Mouse (Mus musculus) induced T-regulatory cell, adult 2 months (primary cell): ENCODE results near the gene Cacna2d3.

Experiments
- DNase-seq: peaks from one replicate; pipeline ENCODE4 v3.0.0-alpha.2; 2012; ENCODE audit warnings: low read depth

Cacna2d3 gene

DNA sequence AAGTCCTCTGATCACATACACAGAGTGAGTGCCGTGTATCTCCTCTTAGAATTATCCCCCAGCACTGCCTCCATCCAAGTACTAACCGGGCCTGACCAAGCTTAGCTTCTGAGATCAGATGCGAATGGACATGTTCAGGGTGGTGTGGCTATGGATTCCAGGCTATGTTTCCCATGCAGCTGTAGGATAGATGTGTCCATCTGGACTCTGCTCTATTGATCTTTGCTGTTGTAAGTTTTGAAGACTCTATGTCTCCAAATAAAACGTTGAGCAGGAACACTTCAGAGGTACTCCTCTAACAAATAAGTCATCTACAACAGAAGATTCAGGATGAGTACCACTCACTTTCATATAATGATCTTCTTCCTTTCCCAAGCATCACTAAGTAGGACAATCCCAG is 712.0 kb downstream of the Cacna2d3 start:
- no peak for DNase-seq

DNA sequence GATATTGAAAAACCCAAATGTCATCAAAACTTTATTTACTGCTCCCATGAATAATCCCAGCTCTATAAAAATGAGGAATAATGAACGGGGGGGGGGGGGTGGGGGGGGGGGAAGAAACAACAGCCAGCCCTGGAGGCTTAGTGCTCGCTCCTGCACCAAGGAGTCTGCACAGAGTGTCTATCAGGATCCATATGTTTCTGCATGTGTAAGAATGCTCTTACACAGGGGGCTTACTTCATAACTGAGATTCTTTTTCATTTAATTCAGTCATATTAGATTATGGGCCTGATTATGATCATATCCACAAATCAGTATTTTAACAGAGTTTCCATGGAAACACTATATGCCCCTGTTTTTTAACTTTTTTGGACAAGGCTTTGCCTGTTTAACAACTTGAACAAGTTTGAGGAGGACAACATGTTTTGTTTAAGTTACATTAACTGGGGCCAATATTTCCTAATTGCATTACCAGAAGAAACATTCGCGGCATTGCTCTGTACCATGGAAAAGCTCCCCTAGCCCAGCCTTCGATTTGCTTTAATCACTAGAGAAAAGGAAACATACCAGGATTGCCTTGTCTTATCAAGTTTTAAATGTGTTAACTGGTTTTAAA is 716.3 kb downstream of the Cacna2d3 start:
- no peak for DNase-seq

DNA sequence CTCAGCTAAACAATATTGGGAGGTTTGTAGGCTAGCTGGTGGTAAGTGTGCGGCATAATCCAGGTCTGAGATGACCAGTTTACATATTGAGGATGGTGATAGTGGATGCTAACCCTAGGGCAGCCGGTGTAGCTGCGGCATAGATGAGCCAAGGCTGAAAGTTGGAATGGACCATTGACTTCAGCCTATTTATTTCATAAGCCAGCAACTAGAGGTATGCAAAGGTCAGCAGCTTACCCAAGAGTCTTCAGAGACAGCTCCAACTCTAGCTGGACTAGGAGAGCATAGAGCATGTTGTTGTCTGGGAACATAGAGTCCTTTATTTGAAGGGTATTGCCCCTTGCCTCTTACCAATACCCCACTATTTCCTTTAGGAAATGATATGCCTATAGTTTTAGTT is 725.1 kb downstream of the Cacna2d3 start:
- DNase-seq = no peak

DNA sequence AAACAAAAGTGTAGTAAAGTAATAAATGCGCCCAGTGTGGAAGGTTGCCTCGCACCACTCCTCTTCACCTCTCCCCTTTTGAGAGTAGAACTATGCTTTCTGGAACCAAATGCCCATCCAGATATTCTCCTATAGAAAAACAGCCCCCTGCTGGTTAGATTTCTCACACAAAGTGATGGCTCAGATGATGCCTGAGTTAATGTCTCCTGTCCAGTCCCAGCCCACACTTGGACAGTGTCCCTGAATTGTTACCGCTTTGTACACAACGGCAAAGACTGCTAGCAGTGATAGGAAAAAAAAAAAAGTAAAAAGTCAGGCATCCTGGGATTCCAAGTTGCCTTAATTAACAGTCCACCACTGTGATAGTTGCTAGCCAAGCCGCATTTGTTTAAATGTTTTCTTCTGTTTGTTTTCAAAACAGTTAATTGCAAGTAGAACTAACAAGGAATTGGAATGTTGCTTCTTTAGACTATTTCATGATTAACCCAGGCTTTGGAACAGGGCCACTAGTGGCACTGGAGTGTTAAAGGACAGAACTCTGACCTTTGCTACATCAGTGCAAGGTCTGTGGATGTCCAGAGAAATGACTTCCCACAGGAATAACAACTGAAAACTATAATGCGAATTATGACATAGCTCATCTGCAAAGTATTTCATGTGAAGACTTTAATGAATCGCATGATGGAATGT is 733.3 kb downstream of the Cacna2d3 start:
- DNase-seq = no peak

DNA sequence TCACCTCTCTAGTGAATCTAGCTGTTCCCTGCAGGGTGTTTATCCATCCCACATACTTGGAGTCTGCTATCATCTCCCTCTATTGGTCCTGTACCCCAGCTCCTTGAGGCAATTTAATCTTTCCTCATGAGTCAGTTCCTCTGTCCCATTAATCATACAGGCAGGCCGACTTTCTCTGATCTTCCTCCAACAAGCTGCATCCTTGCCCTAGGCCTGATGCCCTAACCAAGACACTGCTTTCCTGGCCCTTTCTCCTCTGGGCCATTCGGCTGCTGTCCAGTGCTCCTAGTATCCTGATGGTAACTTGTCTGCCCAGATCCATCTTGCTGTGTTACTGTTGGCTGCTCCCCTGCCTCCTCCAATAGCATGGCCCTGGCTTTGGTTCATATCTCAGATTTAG is 737.4 kb downstream of the Cacna2d3 start:
- DNase-seq = no peak

DNA sequence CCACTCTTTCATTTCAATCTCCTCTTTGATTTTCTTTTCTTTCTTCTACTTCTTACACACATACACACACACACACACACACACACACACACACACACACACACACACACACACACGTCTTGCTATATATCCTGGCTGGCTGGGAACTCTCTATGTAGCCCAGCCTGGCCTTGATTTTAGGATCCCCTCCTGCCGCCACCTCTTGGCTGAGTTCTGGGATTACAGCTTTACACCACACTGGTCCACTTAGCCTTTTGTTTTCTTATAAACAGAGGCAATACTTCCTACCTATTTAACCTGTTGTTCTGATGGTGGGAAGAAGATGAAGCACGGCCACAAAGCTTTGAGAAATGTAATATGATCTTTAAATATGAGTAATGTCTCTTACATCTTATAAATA is 741.2 kb downstream of the Cacna2d3 start:
- no peak for DNase-seq

GRCm38 (mm10) chr14:28979230-28979629 is 742.4 kb downstream of the Cacna2d3 start:
- no peak for DNase-seq

GRCm38 (mm10) chr14:28972620-28973019 is 749.0 kb downstream of the Cacna2d3 start:
- no peak for DNase-seq

GRCm38 (mm10) chr14:28969247-28969646 is 752.4 kb downstream of the Cacna2d3 start:
- no peak for DNase-seq

- no peak for DNase-seq
Measured at GRCm38 (mm10) chr14:28966881-28967280, 754.8 kb downstream of the Cacna2d3 start.

DNA sequence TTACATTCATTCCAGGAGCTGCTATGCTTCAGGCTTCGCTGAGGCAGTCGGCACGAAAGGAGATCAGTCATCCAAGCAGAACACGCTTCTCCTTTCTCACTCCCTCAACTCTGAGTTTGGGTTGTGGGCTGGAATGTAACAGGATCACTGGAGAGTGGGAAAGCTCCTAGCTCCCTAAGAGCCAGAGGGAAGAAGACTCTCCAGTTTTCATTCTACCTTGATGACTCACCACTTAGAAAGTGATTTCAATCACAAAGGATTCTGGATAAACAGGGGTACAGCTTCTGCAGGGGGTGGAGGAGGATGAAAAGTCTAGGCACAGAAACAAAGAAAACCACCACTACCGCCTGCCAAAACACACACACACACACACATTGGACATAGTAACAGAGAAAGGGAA is 760.3 kb downstream of the Cacna2d3 start:
- DNase-seq = no peak

- DNase-seq = no peak
Measured at GRCm38 (mm10) chr14:28959042-28959441, 762.6 kb downstream of the Cacna2d3 start.

GRCm38 (mm10) chr14:28958131-28959015 is 763.3 kb downstream of the Cacna2d3 start:
- DNase-seq = no peak

DNA sequence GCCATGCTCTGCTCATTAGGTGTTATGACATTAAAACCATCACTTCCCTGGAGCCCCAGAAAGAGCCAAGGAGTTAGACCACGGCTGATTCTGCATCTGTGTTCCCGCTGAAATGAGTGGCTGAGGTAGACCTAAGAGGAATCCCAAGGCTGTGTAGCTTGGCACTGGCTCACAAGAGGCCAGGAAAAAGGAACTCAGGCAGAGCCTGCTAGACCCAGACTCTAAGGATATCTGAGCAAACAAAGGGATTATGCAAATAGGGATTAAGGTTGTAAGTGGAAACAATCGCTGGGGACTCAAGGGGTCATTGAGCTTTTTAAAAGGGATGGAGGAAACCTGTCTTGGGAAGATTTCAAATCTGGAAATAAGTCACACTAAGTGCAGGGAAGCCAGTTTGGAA is 766.5 kb downstream of the Cacna2d3 start:
- no peak for DNase-seq

- DNase-seq = no peak
Measured at GRCm38 (mm10) chr14:28954588-28954987, 767.1 kb downstream of the Cacna2d3 start.

- no peak for DNase-seq
Measured at GRCm38 (mm10) chr14:28954086-28954485, 767.6 kb downstream of the Cacna2d3 start.

- no peak for DNase-seq
Measured at GRCm38 (mm10) chr14:28953409-28953808, 768.3 kb downstream of the Cacna2d3 start.

DNA sequence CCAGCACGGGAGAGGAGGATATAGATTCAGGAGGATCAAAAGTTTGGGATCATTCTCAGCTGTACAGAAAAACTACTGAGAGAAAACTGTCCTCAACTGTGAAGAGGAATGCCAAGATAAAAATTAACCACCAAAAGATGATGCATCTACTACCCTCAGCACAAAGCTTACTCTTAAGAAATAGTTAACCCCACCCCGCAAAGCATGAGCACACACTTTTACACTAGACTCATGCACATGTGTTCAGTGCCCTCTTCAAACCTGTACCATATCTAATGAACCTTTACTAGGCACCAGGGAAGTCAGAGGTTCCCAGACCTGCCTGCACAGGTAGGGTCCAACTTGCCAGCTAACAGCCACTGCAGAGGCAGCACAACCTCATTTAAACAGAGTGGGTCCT is 771.2 kb downstream of the Cacna2d3 start:
- DNase-seq = no peak

GRCm38 (mm10) chr14:28949785-28950184 is 771.9 kb downstream of the Cacna2d3 start:
- no peak for DNase-seq

GRCm38 (mm10) chr14:28948019-28948850 is 773.4 kb downstream of the Cacna2d3 start:
- no peak for DNase-seq

GRCm38 (mm10) chr14:28932746-28933293 is 788.8 kb downstream of the Cacna2d3 start:
- no peak for DNase-seq
